Mouse (Mus musculus) hindbrain, embryonic 11.5 days (tissue): ENCODE results near the gene Wwox. TPM values are rescaled to one million over a fixed set of nuclear protein-coding genes. Genes with fewer than 3 reads are reported as not detected.

Experiments
- ATAC-seq: fragments of 200-750 bp; cut with Nextera tagmentation; 2 replicates; pipeline ENCODE4 v1.8.0; 2017; ENCODE audit warnings: mild to moderate bottlenecking, moderate TSS enrichment, moderate library complexity; ENCODE audit not compliant: low FRiP score
- DNase-seq: peaks from one replicate; pipeline ENCODE4 v3.0.0-alpha.2; 2015; ENCODE audit warnings: low spot score
- H3K27ac ChIP-seq: fragments of 300-500 bp; sonication (generic); 2 replicates; pipeline ENCODE4 v1.5.1; 2014; ENCODE audit warnings: mild to moderate bottlenecking, low read depth, low read length
- H3K27me3 ChIP-seq: fragments of 300-500 bp; sonication (generic); 2 replicates; pipeline ENCODE4 v1.6.1; 2014; ENCODE audit warnings: mild to moderate bottlenecking, low read length, moderate library complexity, mixed read lengths; ENCODE audit not compliant: control insufficient read depth, insufficient read depth
- H3K36me3 ChIP-seq: fragments of 300-500 bp; sonication (generic); 2 replicates; pipeline ENCODE4 v1.6.1; 2014; ENCODE audit warnings: mild to moderate bottlenecking, low read length, moderate library complexity, mixed read lengths; ENCODE audit not compliant: control insufficient read depth, insufficient read depth
- H3K4me1 ChIP-seq: fragments of 300-500 bp; sonication (generic); replicated peaks from 2 replicates; pipeline ENCODE4 v1.6.1; 2014; ENCODE audit warnings: low read length, mixed read lengths; ENCODE audit not compliant: control insufficient read depth, insufficient read depth
- H3K4me2 ChIP-seq: fragments of 300-500 bp; sonication (generic); replicated peaks from 2 replicates; pipeline ENCODE4 v1.6.1; 2014; ENCODE audit warnings: mild to moderate bottlenecking, low read depth, low read length
- H3K4me3 ChIP-seq: fragments of 300-500 bp; sonication (generic); 2 replicates; pipeline ENCODE4 v1.5.1; 2014; ENCODE audit warnings: low read depth, low read length
- H3K9ac ChIP-seq: fragments of 300-500 bp; sonication (generic); 2 replicates; pipeline ENCODE4 v1.6.1; 2014; ENCODE audit warnings: low read depth, low read length
- H3K9me3 ChIP-seq: fragments of 300-500 bp; sonication (generic); 2 replicates; pipeline ENCODE4 v1.6.1; 2016; ENCODE audit warnings: low read length; ENCODE audit not compliant: control insufficient read depth
- WGBS: fragments of 180-500 bp; shearing (Covaris S2); extraction: QIAGEN DNeasy Blood & Tissue Kit; methylation state at CpG from one replicate; pipeline ENCODE4 v1.1.7; 2014; 5-methylcytosine and 5-hydroxymethylcytosine counted together
- polyA plus RNA-seq: library from polyadenylated mRNA; unstranded; fragments of >200 nt; fragmentation: Nextera tagmentation; extraction: Ambion mirVana; gene quantifications from 2 replicates; pipeline ENCODE4 v1.2.1, GENCODE M21; 2014

Gene Wwox
- polyA plus RNA-seq, 1 experiment from 2014 or later = 14.1 TPM

GRCm38 (mm10) chr8:114803113-114803512, 363.7 kb downstream of the Wwox start:
- H3K4me1 ChIP-seq = no peaks in the 10 kb centered on the region
- no peak overlapping the region for H3K4me2 ChIP-seq
- 54% methylated on average over 5 of the region's 5 CpGs for WGBS
- no peak overlapping the region for H3K4me3 ChIP-seq
- no peak overlapping the region for H3K27ac ChIP-seq
- no peaks in the 10 kb centered on the region for H3K36me3 ChIP-seq
- ATAC-seq = no peak
- no peaks in the 10 kb centered on the region for H3K27me3 ChIP-seq
- DNase-seq = peak; percentile 27
- no peaks in the 10 kb centered on the region for H3K9me3 ChIP-seq
- H3K9ac ChIP-seq = no peak overlapping the region

GRCm38 (mm10) chr8:114806826-114807420, 367.5 kb downstream of the Wwox start:
- no peak overlapping the region for H3K4me2 ChIP-seq
- no peak overlapping the region for H3K4me3 ChIP-seq
- no peaks in the 10 kb centered on the region for H3K36me3 ChIP-seq
- H3K27me3 ChIP-seq = no peaks in the 10 kb centered on the region
- no peaks in the 10 kb centered on the region for H3K4me1 ChIP-seq
- H3K9me3 ChIP-seq = no peaks in the 10 kb centered on the region
- no peak for ATAC-seq
- no peak for DNase-seq
- H3K9ac ChIP-seq = no peak overlapping the region
- no peak overlapping the region for H3K27ac ChIP-seq
- WGBS = 84% methylated on average over 9 of the region's 9 CpGs

- Histone ChIP-seq H3K4me1 (no peaks in the 10 kb centered on the region), H3K27ac (no peak overlapping the region), H3K4me3 (no peak overlapping the region), H3K27me3 (no peaks in the 10 kb centered on the region), H3K4me2 (no peak overlapping the region), H3K36me3 (no peaks in the 10 kb centered on the region), H3K9me3 (no peaks in the 10 kb centered on the region), H3K9ac (no peak overlapping the region)
- ATAC-seq (peak; percentile 74; the same call in 1 of the 2 replicates), DNase-seq (peak; percentile 18)
- 63% methylated on average over 22 of the region's 22 CpGs for WGBS
These were observed 368.4 kb downstream of the Wwox start for GRCm38 (mm10) chr8:114807676-114808426.

- ATAC-seq (no peak), DNase-seq (no peak)
- 90% methylated on average over 5 of the region's 5 CpGs for WGBS
- no peaks in the 10 kb centered on the region for H3K9me3 ChIP-seq
- no peaks in the 10 kb centered on the region for H3K4me1 ChIP-seq
- H3K27ac ChIP-seq = no peak overlapping the region
- H3K4me2 ChIP-seq = no peak overlapping the region
- no peak overlapping the region for H3K9ac ChIP-seq
- no peak overlapping the region for H3K4me3 ChIP-seq
- no peaks in the 10 kb centered on the region for H3K36me3 ChIP-seq
- H3K27me3 ChIP-seq = no peaks in the 10 kb centered on the region
These were observed 371.0 kb downstream of the Wwox start for GRCm38 (mm10) chr8:114810470-114810869.

GRCm38 (mm10) chr8:114813830-114814229, 374.4 kb downstream of the Wwox start:
- Histone ChIP-seq H3K9ac (no peak overlapping the region), H3K36me3 (no peaks in the 10 kb centered on the region), H3K4me2 (no peak overlapping the region), H3K9me3 (no peaks in the 10 kb centered on the region), H3K27ac (no peak overlapping the region), H3K27me3 (no peaks in the 10 kb centered on the region), H3K4me3 (no peak overlapping the region), H3K4me1 (0 out of 2 replicates have a peak, but pooled peaks cover 5% of the 10 kb centered on the region)
- 76% methylated on average over 10 of the region's 10 CpGs for WGBS
- no peak for ATAC-seq
- no peak for DNase-seq

- no peak overlapping the region for H3K4me3 ChIP-seq
- WGBS = 86% methylated on average over 10 of the region's 10 CpGs
- no peak for DNase-seq
- no peak overlapping the region for H3K9ac ChIP-seq
- H3K27me3 ChIP-seq = no peaks in the 10 kb centered on the region
- H3K9me3 ChIP-seq = no peaks in the 10 kb centered on the region
- H3K36me3 ChIP-seq = no peaks in the 10 kb centered on the region
- 0 out of 2 replicates have a peak, but pooled peaks cover 5% of the 10 kb centered on the region for H3K4me1 ChIP-seq
- ATAC-seq = no peak
- no peak overlapping the region for H3K27ac ChIP-seq
- H3K4me2 ChIP-seq = no peak overlapping the region
These were observed 375.6 kb downstream of the Wwox start for GRCm38 (mm10) chr8:114814769-114815736.

GRCm38 (mm10) chr8:114816343-114816742, 376.9 kb downstream of the Wwox start:
- Histone ChIP-seq H3K9ac (no peak overlapping the region), H3K4me2 (no peak overlapping the region), H3K9me3 (no peaks in the 10 kb centered on the region), H3K4me3 (no peak overlapping the region), H3K4me1 (0 out of 2 replicates have a peak, but pooled peaks cover 5% of the 10 kb centered on the region), H3K36me3 (no peaks in the 10 kb centered on the region), H3K27me3 (no peaks in the 10 kb centered on the region), H3K27ac (no peak overlapping the region)
- 79% methylated on average over 12 of the region's 12 CpGs for WGBS
- no peak for DNase-seq
- ATAC-seq = no peak

- no peaks in the 10 kb centered on the region for H3K36me3 ChIP-seq
- no peak overlapping the region for H3K9ac ChIP-seq
- H3K4me3 ChIP-seq = no peak overlapping the region
- 11% methylated on average over 4 of the region's 4 CpGs for WGBS
- H3K9me3 ChIP-seq = no peaks in the 10 kb centered on the region
- no peak overlapping the region for H3K4me2 ChIP-seq
- ATAC-seq = peak; percentile 47; the same call in 1 of the 2 replicates
- no peak for DNase-seq
- no peaks in the 10 kb centered on the region for H3K27me3 ChIP-seq
- H3K4me1 ChIP-seq = 0 out of 2 replicates have a peak, but pooled peaks cover 5% of the 10 kb centered on the region
- no peak overlapping the region for H3K27ac ChIP-seq
These were observed 377.5 kb downstream of the Wwox start for GRCm38 (mm10) chr8:114816949-114817348.
